Mouse (Mus musculus): Measurements from ENCODE around the gene Fbxw17. TPM values are rescaled to one million over a fixed set of nuclear protein-coding genes. Genes with fewer than 3 reads are reported as not detected.

Gene Fbxw17
- polyA plus RNA-seq (2014; fragmentation: Illumina TruSeq; extraction: RNeasy Lipid Tissue Mini Kit (QIAGEN cat#74804)): 9.0 TPM

DNA sequence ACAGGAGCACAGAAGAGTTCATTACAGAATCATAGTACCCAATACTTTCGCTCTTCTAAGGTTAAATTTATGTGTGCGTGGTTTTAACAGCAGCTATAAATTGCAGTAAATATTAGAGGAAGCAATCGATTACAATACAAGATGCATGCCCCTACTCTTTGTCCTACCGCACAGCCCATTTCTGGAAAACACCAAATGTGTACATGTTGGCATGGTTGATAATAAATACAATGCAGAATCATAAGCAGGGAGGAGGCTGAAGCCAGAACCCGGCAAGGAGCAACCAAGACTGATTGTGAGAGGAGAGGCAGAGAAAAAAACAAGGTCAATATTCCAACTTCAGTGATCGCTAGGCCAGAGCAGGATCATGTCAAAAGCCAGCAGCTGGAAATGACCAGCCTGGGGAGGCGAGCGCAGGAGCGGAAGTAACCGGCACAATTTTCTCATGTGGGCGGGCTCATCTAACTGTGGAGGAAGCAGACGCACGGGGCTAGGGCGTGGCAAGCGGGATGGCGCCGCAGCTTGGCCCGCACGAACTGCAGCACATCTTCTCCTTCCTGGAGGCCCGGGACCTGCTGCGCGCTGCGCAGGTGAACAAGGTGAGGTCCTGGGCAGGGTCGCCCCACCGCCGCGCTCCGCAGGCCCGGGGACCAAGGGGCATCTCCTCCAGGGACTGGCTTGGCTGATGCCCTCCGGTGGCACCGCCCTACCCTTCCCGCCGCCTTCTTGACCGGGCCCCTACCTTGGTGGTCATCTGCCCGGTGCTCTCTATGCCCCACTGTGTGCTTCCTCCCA lies at the start of gene Fbxw17:
TSS of gene Fbxw17 (plus strand) at position 476 of the 795 bp plus-strand sequence.

DNA sequence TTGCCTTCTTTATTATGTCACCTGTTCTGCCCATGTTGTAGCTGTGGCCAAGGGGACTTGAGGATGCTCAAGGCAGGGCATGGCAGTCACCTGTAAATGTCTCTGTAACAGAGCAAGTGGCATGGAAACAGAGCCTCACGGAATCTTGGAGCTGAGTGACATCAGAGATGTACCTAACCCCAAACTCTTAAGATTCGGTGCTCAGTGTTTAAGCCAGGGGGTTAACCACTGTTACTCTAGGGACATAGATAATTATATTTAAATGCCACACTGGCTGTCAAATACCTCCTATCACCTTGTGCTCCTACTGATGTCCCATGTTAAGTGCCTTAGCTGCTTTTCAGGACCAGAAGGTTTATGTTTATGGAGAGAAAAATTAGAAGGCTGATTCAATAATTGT lies 26.1 kb downstream of the Fbxw17 start, which contains the start of gene Gm47429:
TSS of gene Gm47429 (minus strand) at position 101 of the 400 bp plus-strand sequence.

DNA sequence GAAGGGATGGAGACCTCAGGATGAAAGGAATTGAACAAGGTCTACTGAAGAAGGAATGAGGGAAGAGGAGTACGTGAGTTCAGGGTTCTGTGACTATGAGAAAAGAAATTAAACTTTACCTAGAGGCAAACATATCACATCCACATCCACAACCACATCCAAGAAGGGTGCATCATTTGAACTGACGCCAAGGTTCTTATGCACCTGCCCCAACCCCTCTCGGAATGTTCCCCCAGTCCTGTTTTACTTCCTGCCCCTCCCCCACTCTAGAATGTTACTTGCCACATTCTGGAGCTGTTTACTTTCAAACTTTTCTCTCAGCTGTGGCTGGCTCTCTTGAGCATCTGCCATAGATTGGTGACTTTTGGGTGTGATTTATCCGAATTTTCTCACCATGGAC lies 49.3 kb downstream of the Fbxw17 start, which contains the start of gene Nutm2:
TSS of gene Nutm2 (plus strand) at position 301 of the 400 bp plus-strand sequence.

Other genes with a start within 250 kb of the Fbxw17 start
- gene Gm906, start 167.6 kb upstream of the Fbxw17 start, polyA plus RNA-seq (2014; fragmentation: Illumina TruSeq; extraction: RNeasy Lipid Tissue Mini Kit (QIAGEN cat#74804)): not detected
- not detected for gene Gm47429, start 26.0 kb downstream of the Fbxw17 start, polyA plus RNA-seq (2014; fragmentation: Illumina TruSeq; extraction: RNeasy Lipid Tissue Mini Kit (QIAGEN cat#74804))
- not detected for gene Nutm2, start 49.4 kb downstream of the Fbxw17 start, polyA plus RNA-seq (2014; fragmentation: Illumina TruSeq; extraction: RNeasy Lipid Tissue Mini Kit (QIAGEN cat#74804))
- gene Gm904, start 225.4 kb downstream of the Fbxw17 start, polyA plus RNA-seq (2014; fragmentation: Illumina TruSeq; extraction: RNeasy Lipid Tissue Mini Kit (QIAGEN cat#74804)): 1.3 TPM

Data from ovary, adult 10 weeks (tissue).